Mouse (Mus musculus) left cerebral cortex, adult 18-20 months (tissue): ENCODE measurements around the gene Adgrf5. TPM values are rescaled to one million over a fixed set of nuclear protein-coding genes. Genes with fewer than 3 reads are reported as not detected.
"Not testable (repeated sequence)": the region's sequence is repeated elsewhere in the genome, so short reads cannot be mapped to it uniquely, and the experiment has no call there.

Experiments used
- DNase-seq, 2 experiments: peaks; one replicate each; pipeline ENCODE4 v3.0.0; 2021 to 2022; ENCODE audit warnings: low spot score in 2 of 2, mixed read lengths in 1 of 2
- total RNA-seq, 2 experiments: library from RNA; stranded (reverse); gene quantifications; 2 replicates each; pipeline ENCODE4 v1.2.3; 2021

The Adgrf5 gene
- total RNA-seq, 2 experiments from 2014 or later = 28.4 to 28.8 TPM

GRCm38 (mm10) chr17:43459737-43460230 is 99.5 kb downstream of the Adgrf5 start:
- no peak for DNase-seq

GRCm38 (mm10) chr17:43460245-43461181 is 100.3 kb downstream of the Adgrf5 start:
- DNase-seq = peak; percentile 44 to 70

GRCm38 (mm10) chr17:43470039-43470438 is 109.8 kb downstream of the Adgrf5 start:
- DNase-seq = no peak

GRCm38 (mm10) chr17:43472558-43472957 is 112.3 kb downstream of the Adgrf5 start:
- DNase-seq = no peak

GRCm38 (mm10) chr17:43474775-43475174 is 114.5 kb downstream of the Adgrf5 start:
- no peak for DNase-seq

- DNase-seq = no peak
These were observed 117.4 kb downstream of the Adgrf5 start for GRCm38 (mm10) chr17:43477621-43478020.

- no peak for DNase-seq
These were observed 125.7 kb downstream of the Adgrf5 start for GRCm38 (mm10) chr17:43485982-43486381.

GRCm38 (mm10) chr17:43488439-43489151 is 128.3 kb downstream of the Adgrf5 start:
- DNase-seq = no peak

GRCm38 (mm10) chr17:43490371-43490770 is 130.1 kb downstream of the Adgrf5 start:
- not testable (repeated sequence) for DNase-seq

GRCm38 (mm10) chr17:43495502-43495901 is 135.3 kb downstream of the Adgrf5 start:
- DNase-seq = no peak

- DNase-seq = no peak
These were observed 137.3 kb downstream of the Adgrf5 start for GRCm38 (mm10) chr17:43497521-43497920.

- no peak for DNase-seq
These were observed 140.3 kb downstream of the Adgrf5 start for GRCm38 (mm10) chr17:43500513-43500912.

- DNase-seq = no peak
These were observed 141.0 kb downstream of the Adgrf5 start for GRCm38 (mm10) chr17:43501223-43501622.

GRCm38 (mm10) chr17:43501631-43502030 is 141.4 kb downstream of the Adgrf5 start:
- no peak for DNase-seq

- DNase-seq = no peak
These were observed 142.3 kb downstream of the Adgrf5 start, which contains the start of gene Mep1a for GRCm38 (mm10) chr17:43502592-43502991. Gene Mep1a (minus strand): TSS chr17:43502812.

GRCm38 (mm10) chr17:43503861-43504593 is 143.8 kb downstream of the Adgrf5 start:
- no peak for DNase-seq

GRCm38 (mm10) chr17:43504594-43504934 is 144.3 kb downstream of the Adgrf5 start:
- no peak for DNase-seq
